ENCODE assay signal across 8 mouse cellular contexts in the genomic region with DNA sequence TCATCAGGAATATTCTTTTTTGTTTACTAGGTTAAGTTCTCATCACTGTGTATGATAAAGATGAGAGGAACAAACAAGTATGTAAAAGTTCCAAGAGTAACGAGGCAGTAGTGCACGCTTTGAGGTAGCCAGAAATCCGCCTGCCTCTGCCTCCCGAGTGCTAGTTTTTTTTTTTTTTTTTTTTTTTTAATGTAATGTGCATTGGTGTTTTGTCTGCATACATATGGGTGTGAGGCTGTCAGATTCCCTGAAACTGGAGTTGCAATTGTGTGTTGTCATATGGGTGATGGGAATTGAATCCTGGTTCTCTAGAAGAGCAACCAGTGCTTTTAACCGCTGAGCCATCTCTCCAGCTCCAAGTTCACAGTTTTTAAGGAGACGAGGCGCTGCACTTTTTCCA. TPM values are rescaled to one million over a fixed set of nuclear protein-coding genes. Genes with fewer than 3 reads are reported as not detected.
DNase-seq lines count a peak whose midpoint lies in the region; ATAC-seq and TF ChIP-seq lines count a peak whose summit lies in the region.

No protein-coding gene starts in this region.

- no peak overlapping the region for H3K27ac ChIP-seq in spleen, adult 2 months (ENCODE audit: insufficient read depth, low read length)
- peak overlapping the region; percentile 43; the same call in 1 of the 2 replicates for H3K27ac ChIP-seq in liver, embryonic 11.5 days (ENCODE audit: low read depth, low read length)
- H3K27ac ChIP-seq in stomach, postnatal 0 days (replicated peaks) = peak overlapping the region; percentile 77

- peaks cover 29% of the 10 kb centered on the region for H3K4me1 ChIP-seq in erythroblast, embryonic 14.5 days (ENCODE audit: control insufficient read depth)
- no peaks in the 10 kb centered on the region; the same call in 1 of the 2 replicates for H3K4me1 ChIP-seq in spleen, adult 2 months (ENCODE audit: control insufficient read depth, insufficient read depth, insufficient read length)
- peaks cover 5% of the 10 kb centered on the region for H3K4me1 ChIP-seq in liver, embryonic 11.5 days (replicated peaks; ENCODE audit: control insufficient read depth, insufficient read depth, low read length)
- H3K4me1 ChIP-seq in stomach, postnatal 0 days (replicated peaks; ENCODE audit: control insufficient read depth, insufficient read depth) = no peaks in the 10 kb centered on the region

- DNase-seq in spleen, adult 2 months (ENCODE audit: low read depth in 1 of 2, low spot score in 2 of 2) = no peak
- no peak for DNase-seq in spleen, adult 12 weeks (ENCODE audit: low spot score)
- DNase-seq in liver, embryonic 11.5 days (ENCODE audit: low spot score) = no peak
- DNase-seq in stomach, postnatal 0 days (ENCODE audit: low spot score) = no peak
- no peak for DNase-seq in spleen, postnatal 10 days (ENCODE audit: low spot score in 2 of 2)
- DNase-seq in thymus, postnatal 14 days = no peak

- no peaks in the 10 kb centered on the region for H3K27me3 ChIP-seq in erythroblast, embryonic 14.5 days (ENCODE audit: control insufficient read depth)
- peaks cover 6% of the 10 kb centered on the region; the same call in 1 of the 2 replicates for H3K27me3 ChIP-seq in spleen, adult 2 months (ENCODE audit: control insufficient read depth, insufficient read depth, low read length)
- H3K27me3 ChIP-seq in liver, embryonic 11.5 days (replicated peaks; ENCODE audit: control insufficient read depth, insufficient read depth, low read length) = no peaks in the 10 kb centered on the region
- no peaks in the 10 kb centered on the region for H3K27me3 ChIP-seq in stomach, postnatal 0 days (ENCODE audit: control insufficient read depth, insufficient read depth, low read length)

- H3K9me3 ChIP-seq in erythroblast, embryonic 14.5 days (ENCODE audit: control insufficient read depth, low read length) = no peaks in the 10 kb centered on the region
- no peaks in the 10 kb centered on the region for H3K9me3 ChIP-seq in liver, embryonic 11.5 days (ENCODE audit: control insufficient read depth, low read length)
- H3K9me3 ChIP-seq in stomach, postnatal 0 days (ENCODE audit: control insufficient read depth, low read length) = no peaks in the 10 kb centered on the region

- TF ChIP-seq POLR2A in spleen, adult 2 months (IDR thresholded peaks at IDR 0.05; ENCODE audit: low read depth, low read length) = no peak

- WGBS in spleen, adult 2 months = 75% methylated on average over 7 of the region's 7 CpGs
- WGBS in liver, embryonic 11.5 days = 62% methylated on average over 7 of the region's 7 CpGs
- 62% methylated on average over 7 of the region's 7 CpGs for WGBS in stomach, postnatal 0 days

- no peak for TF ChIP-seq CTCF in spleen, adult 2 months (IDR thresholded peaks at IDR 0.05; ENCODE audit: extremely low read depth, insufficient read depth, insufficient read length, insufficient replicate concordance)
- TF ChIP-seq CTCF in stomach, postnatal 0 days (IDR thresholded peaks at IDR 0.05; ENCODE audit: low read depth) = no peak

- no peak for ATAC-seq in erythroblast, adult 5-6 weeks (replicated peaks; ENCODE audit: low FRiP score, poor library complexity, severe bottlenecking)
- ATAC-seq in liver, embryonic 11.5 days (replicated peaks; ENCODE audit: low FRiP score) = no peak
- no peak for ATAC-seq in stomach, postnatal 0 days (ENCODE audit: low FRiP score, low TSS enrichment)

- peak overlapping the region; percentile 87 for H3K9ac ChIP-seq in liver, embryonic 11.5 days (ENCODE audit: low read depth, low read length)
- peak overlapping the region; percentile 85 for H3K9ac ChIP-seq in stomach, postnatal 0 days (ENCODE audit: low read length)

- peak overlapping the region; percentile 67 for H3K4me3 ChIP-seq in erythroblast, embryonic 14.5 days (replicated peaks)
- peak overlapping the region; percentile 76; the same call in 1 of the 2 replicates for H3K4me3 ChIP-seq in spleen, adult 2 months (ENCODE audit: extremely low read depth, insufficient read depth, insufficient read length)
- peak overlapping the region; percentile 86 for H3K4me3 ChIP-seq in liver, embryonic 11.5 days (ENCODE audit: low read depth, low read length)
- peak overlapping the region; percentile 72 for H3K4me3 ChIP-seq in stomach, postnatal 0 days (ENCODE audit: low read depth, low read length)

- peaks cover 23% of the 10 kb centered on the region for H3K36me3 ChIP-seq in erythroblast, embryonic 14.5 days (ENCODE audit: control insufficient read depth)
- no peaks in the 10 kb centered on the region for H3K36me3 ChIP-seq in spleen, adult 2 months (ENCODE audit: control insufficient read depth, insufficient read depth, low read length)
- H3K36me3 ChIP-seq in liver, embryonic 11.5 days (ENCODE audit: control insufficient read depth, insufficient read depth, low read length) = 0 out of 2 replicates have a peak, but pooled peaks cover 4% of the 10 kb centered on the region
- H3K36me3 ChIP-seq in stomach, postnatal 0 days (ENCODE audit: control insufficient read depth, insufficient read depth, low read length) = no peaks in the 10 kb centered on the region

- H3K4me2 ChIP-seq in liver, embryonic 11.5 days = peak overlapping the region; percentile 96
- peak overlapping the region; percentile 82 for H3K4me2 ChIP-seq in stomach, postnatal 0 days (replicated peaks; ENCODE audit: low read depth)

- TF ChIP-seq EP300 in stomach, postnatal 0 days (optimal IDR thresholded peaks at IDR 0.05) = no peak

RNA-seq across cellular contexts. Expression of gene Ttc28, which starts 0.6 kb away (rescaled TPM):
- polyA plus RNA-seq in erythroblast, embryonic 14.5 days (2012) = 0.04 and 0.06 TPM in 2 replicates
- 0.63 and 2.5 TPM in 2 replicates for total RNA-seq in erythroblast, adult 5-6 weeks (2015; ENCODE audit: low replicate concordance)
- 0.51 and 1.5 TPM in 2 replicates for total RNA-seq in erythroblast, adult 5-6 weeks (2017; ENCODE audit: low replicate concordance)
- polyA plus RNA-seq in spleen, adult 2 months (2012; rRNA removed) = 6.8 and 7.8 TPM in 2 replicates
- 5.5 and 5.7 TPM in 2 replicates for polyA plus RNA-seq in liver, embryonic 11.5 days (2014; fragmentation: Nextera tagmentation; extraction: Ambion mirVana)
- 3.5 and 3.6 TPM in 2 replicates for polyA plus RNA-seq in stomach, postnatal 0 days (2015; fragmentation: Nextera tagmentation; extraction: Ambion mirVana)

RNA-seq across cellular contexts. Expression of gene Chek2, which starts 39.3 kb away (rescaled TPM):
- 0.50 and 0.52 TPM in 2 replicates for polyA plus RNA-seq in erythroblast, embryonic 14.5 days (2012)
- 70.4 and 71.9 TPM in 2 replicates for total RNA-seq in erythroblast, adult 5-6 weeks (2015; ENCODE audit: low replicate concordance)
- total RNA-seq in erythroblast, adult 5-6 weeks (2017; ENCODE audit: low replicate concordance) = 86.9 and 122 TPM in 2 replicates
- polyA plus RNA-seq in spleen, adult 2 months (2012; rRNA removed) = 6.7 and 12.3 TPM in 2 replicates
- 62.6 and 68.2 TPM in 2 replicates for polyA plus RNA-seq in liver, embryonic 11.5 days (2014; fragmentation: Nextera tagmentation; extraction: Ambion mirVana)
- polyA plus RNA-seq in stomach, postnatal 0 days (2015; fragmentation: Nextera tagmentation; extraction: Ambion mirVana) = 10.6 and 10.9 TPM in 2 replicates

RNA-seq across cellular contexts. Expression of gene Hscb, which starts 39.5 kb away (rescaled TPM):
- 19.1 and 22.4 TPM in 2 replicates for polyA plus RNA-seq in erythroblast, embryonic 14.5 days (2012)
- 121 and 159 TPM in 2 replicates for total RNA-seq in erythroblast, adult 5-6 weeks (2015; ENCODE audit: low replicate concordance)
- 133 and 153 TPM in 2 replicates for total RNA-seq in erythroblast, adult 5-6 weeks (2017; ENCODE audit: low replicate concordance)
- polyA plus RNA-seq in spleen, adult 2 months (2012; rRNA removed) = 26.3 and 26.8 TPM in 2 replicates
- polyA plus RNA-seq in liver, embryonic 11.5 days (2014; fragmentation: Nextera tagmentation; extraction: Ambion mirVana) = 38.0 and 44.1 TPM in 2 replicates
- polyA plus RNA-seq in stomach, postnatal 0 days (2015; fragmentation: Nextera tagmentation; extraction: Ambion mirVana) = 21.6 and 23.2 TPM in 2 replicates
